Mouse (Mus musculus) intestine, embryonic 14.5 days (tissue): ENCODE data around the gene Smim17. TPM values are rescaled to one million over a fixed set of nuclear protein-coding genes. Genes with fewer than 3 reads are reported as not detected.
"Not testable (repeated sequence)": the region's sequence is repeated elsewhere in the genome, so short reads cannot be mapped to it uniquely, and the experiment has no call there.

Source experiments
- ATAC-seq: fragments of 200-750 bp; cut with Nextera tagmentation; replicated peaks from 2 replicates; pipeline ENCODE4 v1.8.0; 2017; ENCODE audit warnings: low read depth, moderate number of reproducible peaks, moderate TSS enrichment, moderate library complexity; ENCODE audit not compliant: low FRiP score, low TSS enrichment
- DNase-seq: peaks from one replicate; pipeline ENCODE4 v3.0.0-alpha.2; 2018; ENCODE audit warnings: low spot score
- H3K27ac ChIP-seq: fragments of 300-500 bp; sonication (generic); 2 replicates; pipeline ENCODE4 v1.5.1; 2014; ENCODE audit warnings: low read depth, mild to moderate bottlenecking, control low read depth
- H3K27me3 ChIP-seq: fragments of 300-500 bp; sonication (generic); replicated peaks from 2 replicates; pipeline ENCODE4 v1.6.1; 2014; ENCODE audit warnings: low read length, control low read depth; ENCODE audit not compliant: control insufficient read depth, insufficient read depth
- H3K36me3 ChIP-seq: fragments of 300-500 bp; sonication (generic); 2 replicates; pipeline ENCODE4 v1.6.1; 2014; ENCODE audit warnings: low read length, control low read depth; ENCODE audit not compliant: control insufficient read depth, insufficient read depth
- H3K4me1 ChIP-seq: fragments of 300-500 bp; sonication (generic); replicated peaks from 2 replicates; pipeline ENCODE4 v1.6.1; 2014; ENCODE audit warnings: low read length, control low read depth, mixed read lengths; ENCODE audit not compliant: control insufficient read depth, insufficient read depth
- H3K4me2 ChIP-seq: fragments of 300-500 bp; sonication (generic); 2 replicates; pipeline ENCODE4 v1.6.1; 2014; ENCODE audit warnings: low read length
- H3K4me3 ChIP-seq: fragments of 300-500 bp; sonication (generic); 2 replicates; pipeline ENCODE4 v1.5.1; 2014; ENCODE audit warnings: low read depth, low read length, control low read depth, mixed read lengths
- H3K9ac ChIP-seq: fragments of 300-500 bp; sonication (generic); 2 replicates; pipeline ENCODE4 v1.6.1; 2014; ENCODE audit warnings: mild to moderate bottlenecking, low read length
- H3K9me3 ChIP-seq: fragments of 300-500 bp; sonication (generic); 2 replicates; pipeline ENCODE4 v1.6.1; 2016; ENCODE audit warnings: low read length, control low read depth; ENCODE audit not compliant: control insufficient read depth
- WGBS: fragments of 180-500 bp; shearing (Covaris S2); extraction: QIAGEN DNeasy Blood & Tissue Kit; methylation state at CpG from one replicate; pipeline ENCODE4 v1.1.7; 2014; 5-methylcytosine and 5-hydroxymethylcytosine counted together
- polyA plus RNA-seq: library from polyadenylated mRNA; unstranded; fragments of >200 nt; fragmentation: Nextera tagmentation; extraction: Ambion mirVana; gene quantifications from 2 replicates; pipeline ENCODE4 v1.2.1, GENCODE M21; 2014

Smim17 gene
- polyA plus RNA-seq, 1 experiment from 2014 or later: 0.38 TPM

DNA sequence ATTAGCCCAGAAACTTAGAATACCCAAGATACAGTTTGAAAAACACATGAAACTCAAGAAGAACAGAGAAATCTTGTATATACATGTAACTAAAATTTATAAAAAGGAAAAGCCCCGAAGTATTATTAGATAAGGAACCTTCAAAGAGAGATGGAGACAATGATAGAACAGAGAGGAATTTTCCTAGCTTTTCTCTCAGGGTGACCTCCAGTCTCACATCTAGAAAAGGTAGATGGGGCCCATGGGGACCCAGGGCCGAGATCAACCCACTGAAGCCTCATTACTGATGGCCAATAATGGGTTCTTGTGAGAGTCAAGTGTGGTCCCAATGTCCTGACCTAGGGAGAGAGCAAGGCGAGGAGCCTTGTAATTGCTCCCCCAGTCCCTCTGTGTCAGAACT lies 39.9 kb downstream of the Smim17 start, which contains the start of gene Olfr1344:
Olfr1344 (plus strand) TSS at position 301 of the 400 bp plus-strand sequence.
- Histone ChIP-seq H3K4me2 (no peak within 1 kb of the TSS), H3K9ac (no peak within 1 kb of the TSS), H3K4me1 (no peaks in the 10 kb centered on the region), H3K36me3 (no peaks in the 10 kb centered on the region), H3K9me3 (no peaks in the 10 kb centered on the region), H3K4me3 (no peak within 1 kb of the TSS), H3K27me3 (no peaks in the 10 kb centered on the region), H3K27ac (no peak within 1 kb of the TSS)
- DNase-seq (no peak), ATAC-seq (no peak)
- WGBS: 78% methylated on average over 3 of the region's 3 CpGs

DNA sequence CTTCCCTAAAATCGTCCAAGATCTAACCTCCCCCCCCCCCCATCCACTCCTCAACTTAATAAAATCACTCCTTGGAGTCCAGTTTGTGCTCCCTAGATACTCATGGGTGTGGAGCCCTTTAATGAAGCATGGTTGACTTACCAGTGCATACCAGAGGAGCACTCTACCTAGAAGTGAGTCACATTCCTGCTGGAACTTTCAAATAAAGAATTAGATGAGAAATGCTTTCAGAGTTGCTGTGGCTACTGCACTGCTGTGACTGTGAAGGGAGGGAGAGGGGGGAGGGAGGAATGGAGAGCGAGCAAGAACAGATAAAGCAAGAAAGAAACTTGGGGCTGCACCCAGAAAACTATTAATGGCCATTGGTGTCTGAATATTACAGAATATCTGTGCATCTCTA lies 42.7 kb downstream of the Smim17 start:
- Histone ChIP-seq H3K27ac (no peak overlapping the region), H3K4me2 (no peak overlapping the region), H3K4me3 (no peak overlapping the region), H3K27me3 (no peaks in the 10 kb centered on the region), H3K36me3 (no peaks in the 10 kb centered on the region), H3K9ac (no peak overlapping the region), H3K9me3 (no peaks in the 10 kb centered on the region), H3K4me1 (no peaks in the 10 kb centered on the region)
- no peak for ATAC-seq
- DNase-seq: no peak
- WGBS: 68% methylated on average over 2 of the region's 2 CpGs

DNA sequence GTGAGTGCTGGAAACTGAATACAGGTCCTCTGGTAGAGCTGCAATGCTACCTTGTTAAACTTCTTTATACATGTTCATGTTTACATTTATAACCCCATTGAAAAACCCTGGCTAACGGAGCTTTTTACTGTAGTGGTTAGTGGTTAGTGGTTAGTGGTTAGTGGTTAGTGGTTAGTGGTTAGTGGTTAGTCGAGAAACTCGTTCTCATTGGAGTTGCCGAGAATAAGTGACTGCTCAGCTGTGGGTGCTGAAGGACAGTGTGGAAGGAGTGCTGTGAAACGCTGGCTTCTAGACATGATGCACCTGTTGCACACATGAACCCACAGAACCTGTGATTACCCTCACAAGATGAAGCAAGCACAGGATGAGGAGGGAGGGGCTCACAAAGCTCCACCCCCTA lies 49.3 kb downstream of the Smim17 start:
- Histone ChIP-seq H3K27me3 (no peaks in the 10 kb centered on the region), H3K4me3 (no peak overlapping the region), H3K27ac (no peak overlapping the region), H3K9ac (no peak overlapping the region), H3K4me1 (no peaks in the 10 kb centered on the region), H3K4me2 (no peak overlapping the region), H3K9me3 (no peaks in the 10 kb centered on the region), H3K36me3 (no peaks in the 10 kb centered on the region)
- ATAC-seq (no peak), DNase-seq (no peak)
- 85% methylated on average over 5 of the region's 5 CpGs for WGBS

DNA sequence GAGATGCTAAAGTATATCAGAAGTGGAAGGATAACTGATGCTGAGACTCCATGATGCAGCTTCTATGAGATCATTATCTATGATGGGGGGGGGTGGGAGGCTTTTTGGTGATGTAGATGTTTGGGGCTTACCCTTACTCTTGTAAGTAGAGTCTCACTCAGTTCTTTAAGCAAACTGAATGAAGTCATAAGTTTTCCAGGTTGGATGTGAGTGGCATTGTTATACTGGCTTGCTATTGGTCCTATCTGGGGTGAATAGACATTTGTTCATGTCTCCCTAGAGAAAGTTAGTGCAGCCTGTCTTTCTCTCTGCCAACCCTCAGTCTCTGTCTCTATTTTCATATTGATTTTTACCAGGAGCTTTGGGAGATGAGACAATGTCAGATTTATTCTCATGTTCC lies 57.4 kb downstream of the Smim17 start, which contains the start of gene Olfr1336:
Olfr1336 (plus strand) TSS at position 301 of the 400 bp plus-strand sequence.
- H3K9me3 ChIP-seq: no peaks in the 10 kb centered on the region
- H3K27me3 ChIP-seq: no peaks in the 10 kb centered on the region
- H3K27ac ChIP-seq: no peak within 1 kb of the TSS
- H3K9ac ChIP-seq: no peak within 1 kb of the TSS
- H3K4me3 ChIP-seq: no peak within 1 kb of the TSS
- no peak for DNase-seq
- ATAC-seq: no peak
- no peaks in the 10 kb centered on the region for H3K4me1 ChIP-seq
- no peak within 1 kb of the TSS for H3K4me2 ChIP-seq
- H3K36me3 ChIP-seq: no peaks in the 10 kb centered on the region

DNA sequence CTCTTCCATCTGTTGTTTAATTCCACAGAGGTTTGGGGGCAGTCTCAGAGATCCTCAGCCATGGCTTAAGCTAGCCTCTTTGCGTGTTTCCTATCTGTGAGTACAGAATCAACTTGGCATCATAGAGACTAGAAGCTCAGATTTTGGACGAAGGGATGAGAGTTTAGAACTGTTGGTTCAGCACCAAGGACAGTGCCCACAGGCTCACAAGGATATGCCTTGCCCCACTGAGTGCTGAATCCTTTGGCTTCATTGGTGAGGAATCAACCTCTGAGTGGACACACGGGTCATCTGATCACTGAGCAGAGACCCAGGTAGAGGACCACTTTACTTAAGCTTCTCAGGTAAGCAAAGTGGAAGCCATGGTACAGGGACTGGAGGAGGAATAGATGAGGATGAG lies 57.9 kb downstream of the Smim17 start:
- no peak for ATAC-seq
- WGBS: 41% methylated on average over 3 of the region's 3 CpGs
- Histone ChIP-seq H3K4me2 (no peak overlapping the region), H3K4me3 (no peak overlapping the region), H3K36me3 (no peaks in the 10 kb centered on the region), H3K9ac (no peak overlapping the region), H3K27me3 (no peaks in the 10 kb centered on the region), H3K4me1 (no peaks in the 10 kb centered on the region), H3K27ac (no peak overlapping the region), H3K9me3 (no peaks in the 10 kb centered on the region)
- DNase-seq: no peak

DNA sequence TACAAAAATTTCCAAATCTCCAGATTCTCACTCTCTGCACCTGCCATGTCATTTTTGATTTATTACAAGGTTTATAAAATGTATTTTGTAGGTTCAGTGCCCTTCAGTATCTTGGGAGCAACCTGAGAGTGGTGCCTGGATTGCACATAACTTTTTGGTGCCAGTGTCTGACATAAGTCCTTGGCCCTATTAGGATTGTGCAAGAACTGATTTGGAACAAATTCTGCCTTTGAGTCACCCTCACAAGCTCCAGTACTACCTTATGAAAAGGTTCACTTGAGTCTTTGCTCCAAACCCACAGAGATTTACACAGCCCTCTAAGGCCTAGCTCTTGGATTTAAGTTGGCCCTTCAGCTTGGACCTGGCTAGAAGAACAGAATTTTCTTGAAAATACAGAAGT lies 68.4 kb downstream of the Smim17 start, which contains the start of gene Olfr1346:
Olfr1346 (plus strand) TSS at position 151 of the 400 bp plus-strand sequence.
- Histone ChIP-seq H3K4me2 (no peak within 1 kb of the TSS), H3K4me3 (no peak within 1 kb of the TSS), H3K27ac (no peak within 1 kb of the TSS), H3K9me3 (no peaks in the 10 kb centered on the region), H3K9ac (no peak within 1 kb of the TSS), H3K4me1 (no peaks in the 10 kb centered on the region), H3K27me3 (no peaks in the 10 kb centered on the region), H3K36me3 (no peaks in the 10 kb centered on the region)
- DNase-seq: no peak
- no peak for ATAC-seq

DNA sequence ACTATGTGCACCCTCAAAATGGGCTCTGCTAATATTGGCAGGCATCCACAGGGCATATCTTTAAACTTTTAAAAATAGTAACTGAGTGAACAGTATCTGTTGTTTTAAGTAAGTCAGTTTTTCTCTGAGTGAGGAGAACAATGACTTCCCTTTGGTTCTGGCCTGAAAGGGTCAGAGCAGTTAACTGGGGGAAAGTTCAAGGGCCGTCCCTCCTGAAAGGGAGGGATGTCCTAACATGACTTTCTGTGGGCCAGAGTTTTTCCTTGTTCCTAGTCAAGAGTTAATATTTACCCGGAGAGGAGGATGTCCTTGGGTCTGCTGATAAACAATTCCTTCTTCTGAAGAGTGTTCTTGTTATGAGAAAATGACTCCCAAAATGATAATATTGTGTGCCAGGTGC lies 79.1 kb downstream of the Smim17 start:
- 65% methylated on average over 2 of the region's 2 CpGs for WGBS
- H3K4me3 ChIP-seq, H3K9ac ChIP-seq, H3K27ac ChIP-seq, H3K27me3 ChIP-seq, H3K4me2 ChIP-seq, ATAC-seq, DNase-seq, H3K4me1 ChIP-seq, H3K9me3 ChIP-seq, H3K36me3 ChIP-seq: not testable (repeated sequence)

Other genes with a start within 250 kb of the Smim17 start
- gene Zfp787, start 242.7 kb upstream of the Smim17 start, polyA plus RNA-seq: 14.2 and 14.6 TPM in 2 replicates
- 49.9 and 54.0 TPM in 2 replicates for gene Zfp444, start 226.5 kb upstream of the Smim17 start, polyA plus RNA-seq
- gene Galp, start 201.6 kb upstream of the Smim17 start, polyA plus RNA-seq: not detected in 2 replicates
- gene Zscan5b, start 176.4 kb upstream of the Smim17 start, polyA plus RNA-seq: not detected in 2 replicates
- not detected in 2 replicates for gene Epp13, start 146.0 kb upstream of the Smim17 start, polyA plus RNA-seq
- 5.7 and 7.9 TPM in 2 replicates for gene Zfp667, start 112.1 kb upstream of the Smim17 start, polyA plus RNA-seq
- 4.0 and 5.3 TPM in 2 replicates for gene Zfp583, start 67.4 kb upstream of the Smim17 start, polyA plus RNA-seq
- gene Gm3854, start 55.0 kb upstream of the Smim17 start, polyA plus RNA-seq: 1.5 and 2.1 TPM in 2 replicates
- 2.0 and 2.1 TPM in 2 replicates for gene Zfp78, start 35.4 kb upstream of the Smim17 start, polyA plus RNA-seq
- 8.3 and 10.2 TPM in 2 replicates for gene Zfp28, start 15.4 kb upstream of the Smim17 start, polyA plus RNA-seq
- gene Gm20715, start 11.6 kb downstream of the Smim17 start, polyA plus RNA-seq: not detected in 2 replicates
- not detected in 2 replicates for gene Olfr1344, start 40.0 kb downstream of the Smim17 start, polyA plus RNA-seq
- not detected in 2 replicates for gene Olfr1336, start 57.5 kb downstream of the Smim17 start, polyA plus RNA-seq
- not detected in 2 replicates for gene Olfr1346, start 68.4 kb downstream of the Smim17 start, polyA plus RNA-seq
- not detected in 2 replicates for gene Olfr5, start 88.2 kb downstream of the Smim17 start, polyA plus RNA-seq
- not detected in 2 replicates for gene Olfr1347, start 101.0 kb downstream of the Smim17 start, polyA plus RNA-seq
- not detected in 2 replicates for gene Olfr1348, start 110.0 kb downstream of the Smim17 start, polyA plus RNA-seq
- not detected in 2 replicates for gene Olfr1349, start 124.2 kb downstream of the Smim17 start, polyA plus RNA-seq
- gene Olfr1350, start 166.1 kb downstream of the Smim17 start, polyA plus RNA-seq: not detected in 2 replicates